Mouse (Mus musculus) embryo, embryonic 10 days (tissue): ENCODE measurements around the gene Fam25c.

Experiments
- DNase-seq: peaks from one replicate; pipeline ENCODE4 v3.0.0-alpha.2; 2015; ENCODE audit warnings: low spot score

Gene Fam25c

DNA sequence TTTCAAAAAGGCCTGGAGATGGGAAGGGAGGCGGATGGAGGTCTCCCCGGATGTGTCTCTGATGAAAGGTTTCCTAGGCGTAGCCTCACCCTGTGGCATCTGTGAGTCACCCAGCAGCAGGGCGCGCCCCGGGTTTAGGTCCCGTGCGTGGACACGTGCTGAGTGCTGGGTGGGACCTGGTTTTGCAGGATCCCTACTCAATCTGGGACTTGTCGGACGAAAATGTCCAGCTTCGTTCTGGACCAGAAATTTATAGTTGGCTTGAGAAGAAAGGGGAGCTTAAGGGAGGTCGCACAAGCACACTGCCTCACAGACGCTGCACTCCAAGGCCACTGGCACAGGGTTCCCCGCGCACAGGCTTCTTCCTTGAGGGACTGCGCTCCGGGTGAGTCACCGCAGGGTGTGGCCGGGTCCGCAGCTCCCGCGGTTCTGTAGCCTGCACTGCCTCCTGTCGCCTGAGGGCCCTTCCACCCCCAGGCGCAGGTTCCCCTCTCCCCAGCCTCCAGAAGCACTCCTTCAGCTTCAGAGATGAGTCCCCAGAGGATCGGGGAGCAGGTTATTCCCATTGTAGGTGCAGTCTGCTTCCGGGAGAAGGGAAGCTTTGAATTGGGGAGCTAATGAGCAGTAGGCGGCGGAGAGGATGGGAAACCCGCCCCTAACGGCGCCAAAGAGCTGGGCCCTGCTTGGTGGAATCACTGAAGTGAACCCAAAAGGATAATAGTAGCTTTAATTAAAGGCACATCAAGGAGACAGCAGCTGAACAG is 8.4 kb upstream of the Fam25c start:
- peak; percentile 56 for DNase-seq

DNA sequence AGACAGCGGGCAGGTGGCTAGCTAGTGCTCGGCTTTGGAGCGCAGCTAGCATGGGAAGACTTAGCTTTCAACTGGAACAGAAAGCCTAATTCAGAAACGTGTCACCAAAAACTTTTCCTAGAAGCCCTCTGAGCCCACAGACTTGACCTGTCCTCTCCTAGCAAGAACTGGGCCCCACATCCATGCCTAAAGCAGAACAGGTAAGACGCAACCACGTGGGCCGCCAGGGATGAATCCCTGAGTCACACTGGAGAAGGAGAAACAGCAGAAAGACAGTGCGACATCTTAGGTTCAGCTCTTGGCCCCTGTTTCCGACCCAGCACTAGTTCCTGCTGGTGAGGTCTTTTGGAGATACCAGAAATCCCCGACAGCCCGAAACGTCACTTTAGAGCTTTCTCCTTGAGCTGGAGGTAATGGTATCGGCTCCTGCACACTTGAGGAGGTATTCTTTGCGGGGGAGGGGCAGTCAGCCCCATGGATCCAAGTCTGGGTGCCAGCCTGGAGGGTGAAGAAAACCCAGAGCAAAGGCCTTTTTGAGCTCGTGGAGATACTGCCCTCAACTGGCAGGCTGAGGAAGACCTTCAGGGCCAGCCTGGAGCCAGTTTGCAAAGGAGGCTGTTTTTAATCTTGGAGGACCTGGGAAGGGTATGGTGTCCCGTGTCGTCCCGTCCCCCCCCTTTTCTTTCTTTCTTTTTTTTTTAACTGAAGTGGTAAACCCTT is 7.7 kb upstream of the Fam25c start:
- peak; percentile 80 for DNase-seq

DNA sequence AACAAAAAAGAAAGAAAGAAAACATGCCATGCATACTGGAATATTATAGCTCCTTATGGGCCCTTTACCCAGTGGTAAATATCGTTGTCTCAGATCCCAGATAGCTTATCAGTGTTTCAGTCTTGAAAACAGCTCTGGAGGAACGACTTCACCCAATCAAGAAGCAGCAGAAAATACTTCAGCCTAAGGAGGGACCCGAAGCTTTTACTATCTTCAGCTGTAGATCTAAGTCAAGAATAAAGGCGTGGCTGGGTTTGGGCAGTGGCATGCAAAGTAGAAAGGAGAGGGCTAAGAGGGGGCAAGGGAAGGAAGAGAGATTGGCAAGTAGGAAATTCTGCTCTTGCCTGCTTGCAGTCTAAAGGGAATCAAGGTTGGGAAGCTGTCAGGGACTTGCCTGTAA is 6.9 kb upstream of the Fam25c start:
- DNase-seq: no peak

DNA sequence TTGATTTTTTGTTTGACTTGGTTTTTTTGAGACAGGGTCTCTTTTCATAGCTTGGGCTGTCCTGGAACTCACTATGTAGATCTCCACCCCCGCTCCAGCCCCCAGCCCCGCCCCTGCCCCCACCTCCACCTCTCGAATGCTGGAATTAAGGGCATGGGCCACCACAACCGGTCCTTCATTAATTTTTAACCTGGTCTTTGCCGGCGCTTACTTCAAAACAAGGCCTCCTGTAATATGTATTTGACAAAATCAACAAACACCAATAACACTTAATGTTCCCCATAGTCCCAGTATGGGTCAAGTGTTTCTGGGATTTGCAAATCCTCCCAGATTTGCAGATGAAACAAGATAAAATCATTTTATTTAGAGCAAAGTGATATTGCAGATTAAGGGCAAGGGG is 5.0 kb upstream of the Fam25c start:
- no peak for DNase-seq

DNA sequence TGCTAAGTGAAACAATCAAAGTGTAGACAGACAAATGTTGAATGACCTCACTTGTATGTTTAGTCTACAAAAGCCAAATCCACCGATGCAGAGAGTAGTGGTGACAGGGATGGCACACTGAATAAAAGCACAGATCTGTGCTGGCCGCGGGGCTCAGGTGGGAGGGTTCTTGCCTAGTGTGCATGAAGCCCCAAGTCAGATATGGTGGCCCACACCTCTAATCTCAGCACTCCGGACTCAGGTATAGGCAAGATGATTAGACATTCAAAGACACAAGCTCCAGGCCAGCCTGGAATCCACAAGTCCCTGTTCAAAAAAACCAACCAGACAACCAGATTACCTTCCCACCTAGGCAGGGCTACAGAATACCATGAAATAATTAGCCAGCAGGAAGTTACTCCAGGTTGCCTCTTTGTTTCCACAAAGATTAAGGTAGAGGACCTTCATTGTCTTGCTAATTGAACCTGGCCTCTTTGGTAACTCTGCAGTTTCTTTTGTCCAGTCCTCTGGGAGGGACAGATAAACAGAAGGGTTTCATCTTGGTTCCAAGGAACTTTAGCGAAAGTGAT is 4.5 kb upstream of the Fam25c start:
- no peak for DNase-seq

DNA sequence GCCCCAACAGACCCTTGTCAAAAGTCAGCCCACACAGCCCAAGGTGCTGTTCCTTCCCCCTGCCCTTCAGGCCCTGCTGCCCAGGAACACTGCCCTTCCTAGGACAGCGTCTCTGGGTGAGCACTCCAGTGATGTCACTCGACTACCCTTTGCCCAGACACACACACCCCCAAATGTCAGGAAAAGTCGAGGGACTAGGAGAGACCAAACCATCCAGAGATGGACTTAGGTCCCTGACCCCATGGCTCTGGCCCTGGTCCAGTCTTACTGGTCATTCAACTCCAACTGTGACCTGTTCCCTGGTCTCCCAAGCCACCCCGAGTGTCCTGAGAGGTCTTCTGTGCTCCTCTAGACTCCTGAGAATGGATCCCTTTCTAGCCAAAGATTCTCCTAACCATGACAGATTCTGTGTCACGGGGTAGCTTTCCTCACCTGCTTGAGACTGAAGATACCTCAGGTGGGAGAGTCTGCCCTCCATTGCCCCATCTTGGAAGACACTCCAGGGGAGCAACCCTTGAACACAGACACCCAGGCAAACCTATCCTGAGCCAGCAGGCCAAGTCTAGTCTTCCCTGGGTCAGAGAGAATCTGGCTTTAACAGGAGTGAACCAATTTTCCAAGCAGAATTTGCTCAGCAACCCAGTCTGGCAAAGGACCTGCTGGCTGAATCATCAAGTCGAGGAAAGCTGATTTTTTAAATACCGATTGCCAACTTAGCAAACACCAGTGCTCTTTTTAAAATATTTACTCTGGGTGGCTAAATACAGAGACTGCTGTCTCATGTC is 2.6 kb upstream of the Fam25c start:
- no peak for DNase-seq

DNA sequence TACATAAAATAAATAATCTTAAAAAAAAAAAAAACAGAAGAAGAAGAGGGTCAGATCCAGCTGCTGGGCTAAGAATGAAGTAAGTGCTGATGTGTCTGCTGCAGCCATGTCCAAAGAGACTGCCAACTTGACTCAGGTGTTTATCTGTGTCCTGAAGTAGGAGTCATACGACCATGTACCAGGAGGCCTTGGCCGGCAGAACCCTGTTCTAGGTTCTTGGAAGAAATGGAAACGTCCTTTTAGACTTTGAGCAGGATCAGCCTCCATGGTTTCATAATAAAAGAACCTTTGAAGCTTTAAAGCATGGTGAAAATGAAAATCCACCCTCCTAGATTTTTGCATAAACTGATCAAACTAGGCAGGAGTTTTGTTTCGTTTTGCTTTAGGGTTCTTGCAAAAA is 777 bp downstream of the Fam25c start:
- no peak for DNase-seq

DNA sequence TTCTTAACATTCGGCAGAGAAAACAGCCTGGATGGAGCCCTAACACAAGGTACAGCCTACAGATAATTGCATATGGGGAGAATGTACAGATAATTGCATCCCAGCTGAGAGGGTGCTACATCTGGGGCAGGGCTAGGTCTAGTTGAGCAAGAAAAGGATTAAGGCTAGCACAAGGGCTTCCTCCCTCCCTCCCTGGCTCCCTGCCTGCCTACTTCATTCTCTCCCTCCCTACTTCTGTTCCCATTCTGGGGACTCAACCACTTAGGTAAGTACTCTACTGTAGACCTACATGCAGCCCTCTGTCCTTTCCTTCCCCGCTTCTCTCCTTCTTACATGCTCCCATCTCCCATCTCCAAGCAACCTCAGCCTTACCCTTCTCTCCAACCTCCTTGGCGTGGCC is 1.9 kb downstream of the Fam25c start:
- DNase-seq: no peak

DNA sequence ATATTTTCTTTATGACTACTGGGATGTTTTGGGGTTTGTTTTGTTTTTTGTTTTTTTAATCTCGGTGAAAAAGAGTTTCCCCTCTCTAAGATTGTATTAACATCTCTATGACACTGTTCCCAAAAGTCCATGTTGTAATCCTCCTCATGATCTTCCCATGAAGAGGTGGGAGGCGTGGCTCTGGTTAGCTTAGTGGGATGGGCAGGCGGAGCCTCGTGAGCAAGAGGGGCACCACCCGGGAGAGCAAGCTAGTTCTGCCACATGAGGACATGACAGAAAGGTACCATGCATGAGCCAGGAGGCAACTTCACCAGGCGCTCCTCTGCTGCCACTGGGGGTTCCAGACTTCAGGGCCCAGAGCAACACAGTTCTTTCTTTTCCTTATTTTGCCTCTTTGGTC is 2.7 kb downstream of the Fam25c start:
- DNase-seq: no peak

DNA sequence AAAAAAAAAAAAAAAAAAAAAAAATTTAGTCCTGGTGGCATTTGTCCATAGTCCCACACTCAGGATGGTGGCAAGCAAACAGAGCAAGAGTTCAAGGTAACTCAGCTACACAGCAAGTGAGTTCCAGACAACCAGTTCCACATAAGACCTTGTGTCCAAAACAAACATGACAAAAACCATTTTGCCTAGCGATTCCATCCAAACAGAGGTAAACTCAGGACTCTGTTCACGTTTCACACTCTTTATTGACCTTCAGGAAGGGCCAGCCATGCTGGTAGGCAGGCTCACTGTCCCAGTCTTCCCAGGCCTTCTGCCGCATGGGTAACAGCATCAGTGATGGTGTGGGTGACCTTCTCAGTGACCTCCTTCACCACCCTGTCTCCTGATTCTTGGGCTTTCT is 3.6 kb downstream of the Fam25c start:
- DNase-seq: no peak

DNA sequence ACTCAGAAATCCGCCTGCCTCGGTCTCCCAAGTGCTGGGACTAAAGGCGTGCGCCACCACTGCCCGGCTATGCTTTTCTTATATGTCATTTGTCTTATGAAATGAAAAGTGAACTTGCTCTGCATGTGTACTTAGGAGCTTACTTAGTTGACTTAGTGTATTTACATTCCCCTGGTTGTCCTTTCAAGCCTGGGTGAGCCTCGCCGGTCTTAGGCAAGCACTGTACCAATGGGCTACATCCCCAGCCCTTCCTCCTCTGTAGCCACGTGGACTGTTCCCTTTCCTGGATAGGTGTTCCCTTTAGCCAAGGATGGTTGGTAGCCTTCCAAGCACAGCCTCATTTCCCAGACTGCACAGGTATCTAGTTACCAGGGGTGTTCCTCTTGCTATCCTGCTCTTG is 6.2 kb downstream of the Fam25c start:
- DNase-seq: no peak

DNA sequence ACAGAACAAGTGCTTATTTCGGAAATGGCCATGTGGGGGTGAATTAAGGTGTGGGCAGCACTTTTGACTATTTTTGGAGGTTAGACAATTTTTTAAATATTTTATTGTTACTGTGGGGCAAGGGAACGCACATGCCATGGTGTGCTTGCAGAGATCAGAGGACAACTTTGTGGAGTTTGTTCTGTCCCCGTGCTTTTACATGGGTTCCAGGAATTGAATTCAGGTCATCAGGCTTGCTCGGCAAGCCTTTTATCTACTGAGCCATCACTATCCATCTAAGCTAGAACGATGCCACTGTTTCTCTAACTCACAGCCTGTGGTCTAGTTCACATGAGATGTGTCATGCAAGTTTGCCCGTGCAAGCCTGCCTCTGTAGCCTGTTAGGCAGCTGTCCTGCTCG is 6.9 kb downstream of the Fam25c start:
- DNase-seq: no peak

DNA sequence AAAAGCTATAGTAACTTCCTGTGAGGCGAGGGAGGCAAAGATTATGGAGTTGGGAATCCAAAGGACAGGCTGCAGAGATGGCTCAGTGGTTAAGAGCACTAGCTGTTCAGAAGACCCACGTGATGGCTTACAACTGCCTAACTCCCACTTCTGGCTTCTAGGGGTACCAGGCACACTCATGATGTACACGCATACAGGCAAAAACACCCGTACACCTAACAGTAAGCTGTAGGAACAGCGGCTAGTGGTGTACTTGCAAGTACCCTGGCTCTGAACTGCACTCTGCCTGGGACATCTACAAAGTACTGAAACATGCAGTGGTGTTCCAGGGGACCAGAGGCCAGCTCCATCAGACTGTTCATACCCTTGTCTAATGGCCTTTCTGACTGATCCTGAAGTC is 8.1 kb downstream of the Fam25c start:
- DNase-seq: no peak

DNA sequence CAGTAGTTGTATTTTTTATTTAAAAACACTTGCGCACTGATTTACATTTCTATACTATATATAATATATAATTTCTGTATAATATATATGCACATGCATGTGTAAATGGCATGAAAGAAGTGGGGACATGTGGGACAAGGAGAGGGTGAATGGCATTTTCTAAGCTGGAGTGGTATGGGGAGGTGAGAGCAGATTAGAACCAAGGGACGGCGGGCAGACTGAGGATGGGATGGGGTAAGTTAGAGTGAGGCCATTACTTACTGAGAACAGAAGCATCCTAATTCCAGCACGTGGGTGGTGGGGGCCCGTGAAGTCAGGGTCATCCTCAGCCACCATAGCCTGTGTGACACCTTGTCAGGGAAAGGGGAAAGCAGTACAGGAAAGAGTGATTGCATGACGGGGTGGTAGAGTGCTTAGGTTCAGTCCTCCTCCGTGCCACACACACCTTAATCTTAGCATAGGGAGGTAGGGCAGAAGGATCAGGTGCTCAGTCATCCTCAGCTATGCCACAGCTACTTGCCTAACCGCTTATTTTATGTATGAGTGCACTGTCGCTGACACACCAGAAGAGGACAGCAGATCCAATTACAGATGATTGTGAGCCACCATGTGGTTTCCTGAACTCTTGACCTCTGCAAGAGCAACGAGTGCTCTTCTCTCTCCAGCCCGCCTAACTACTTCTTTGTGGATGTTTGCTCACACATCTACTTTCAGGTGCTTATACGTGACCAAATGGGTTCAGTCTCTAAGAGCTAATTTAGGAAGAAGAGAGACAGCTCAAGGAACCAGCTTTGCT is 9.3 kb downstream of the Fam25c start:
- DNase-seq: peak; percentile 35

DNA sequence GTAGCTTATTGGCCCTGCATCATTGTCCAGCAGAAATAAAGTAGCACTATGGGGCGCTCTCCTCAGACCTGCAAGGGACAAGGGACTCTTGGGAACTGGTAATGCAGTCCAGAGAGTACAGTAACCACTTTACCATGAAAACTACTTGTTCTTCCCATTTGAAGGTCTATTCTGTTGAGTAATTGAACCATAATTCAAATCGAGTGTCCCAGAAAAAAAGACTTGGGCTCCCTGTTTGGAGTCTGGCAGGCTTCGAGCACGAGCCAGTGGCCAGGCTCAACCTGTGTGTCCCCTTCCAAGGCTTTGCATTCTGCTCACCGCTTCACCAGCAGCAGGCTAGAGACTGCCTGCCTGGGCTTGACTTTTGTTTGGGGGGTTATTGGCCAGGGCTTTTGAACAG is 10.9 kb downstream of the Fam25c start:
- DNase-seq: no peak

DNA sequence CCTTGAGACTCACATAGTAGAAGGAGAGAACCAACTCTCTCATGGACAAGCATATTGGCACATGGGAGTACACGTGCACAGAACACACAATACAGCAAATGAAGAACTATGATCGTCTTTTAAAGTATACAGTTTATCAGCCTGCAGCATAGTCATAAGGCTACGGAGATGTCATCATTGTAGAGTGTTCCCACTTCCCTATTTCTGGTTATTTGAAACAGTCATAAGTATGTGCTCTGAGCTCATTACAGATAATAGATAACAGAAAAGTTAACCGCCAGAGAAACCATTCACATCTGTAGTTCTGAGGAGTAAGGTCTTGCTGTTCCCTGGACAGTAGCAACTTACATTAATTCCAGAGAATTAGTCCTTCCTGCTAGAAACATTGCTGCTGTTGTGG is 12.2 kb downstream of the Fam25c start:
- no peak for DNase-seq

DNA sequence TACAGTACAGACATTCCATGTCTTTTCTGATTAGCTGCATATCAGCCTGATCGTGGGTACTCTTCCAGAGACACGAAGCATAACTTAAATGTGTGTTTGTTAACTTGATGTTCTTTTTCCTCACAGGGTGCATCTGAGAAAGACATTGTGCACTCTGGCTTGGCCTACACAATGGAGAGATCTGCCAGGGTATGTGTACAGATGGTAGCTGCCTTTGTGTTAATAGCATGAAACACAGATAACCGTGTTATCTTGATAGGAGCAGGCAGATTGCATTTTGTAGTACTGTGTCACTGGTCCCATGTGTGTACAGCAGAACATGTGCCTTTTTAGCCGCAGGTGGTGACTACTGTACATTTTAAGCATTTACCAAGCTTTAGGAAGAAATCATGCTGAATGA is 13.2 kb downstream of the Fam25c start:
- DNase-seq: no peak

DNA sequence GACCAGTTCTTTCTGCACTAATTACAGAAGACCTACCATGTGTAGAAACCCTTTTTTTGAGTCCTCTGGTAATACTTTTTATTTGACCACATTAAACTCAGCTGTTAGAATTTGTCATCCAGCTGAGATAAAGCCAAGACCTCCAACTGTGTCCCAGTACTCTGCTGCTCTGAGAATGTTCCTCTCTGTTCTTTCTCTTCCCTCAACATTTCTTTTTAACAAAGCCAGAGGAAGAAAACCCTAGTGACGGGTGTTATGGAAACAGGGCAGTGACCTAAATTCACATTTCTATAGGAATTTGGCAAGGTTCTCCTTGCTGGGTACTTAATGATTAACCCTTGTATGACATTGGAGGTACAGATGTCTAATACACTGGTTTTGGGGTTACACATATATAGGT is 15.8 kb downstream of the Fam25c start:
- no peak for DNase-seq

DNA sequence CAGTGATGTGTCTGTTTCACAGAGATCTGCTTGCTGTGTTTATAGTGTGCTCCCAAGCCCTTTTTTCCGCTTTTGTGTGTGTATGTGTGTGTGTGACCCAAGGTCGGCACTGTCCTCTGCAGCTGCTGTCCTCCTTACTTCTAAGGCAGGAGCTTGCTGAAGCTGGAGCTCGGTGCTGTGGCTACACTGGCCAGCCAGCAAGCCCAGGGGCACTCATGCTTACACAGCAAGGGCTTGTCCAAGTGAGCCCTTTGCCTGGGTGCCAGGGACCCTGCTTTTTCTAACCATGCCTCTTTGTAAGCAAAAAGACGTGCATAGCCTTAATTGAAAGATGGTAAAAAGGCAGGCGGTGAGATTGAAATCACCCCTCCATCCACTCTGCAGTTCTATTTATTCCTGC is 22.8 kb downstream of the Fam25c start:
- no peak for DNase-seq

DNA sequence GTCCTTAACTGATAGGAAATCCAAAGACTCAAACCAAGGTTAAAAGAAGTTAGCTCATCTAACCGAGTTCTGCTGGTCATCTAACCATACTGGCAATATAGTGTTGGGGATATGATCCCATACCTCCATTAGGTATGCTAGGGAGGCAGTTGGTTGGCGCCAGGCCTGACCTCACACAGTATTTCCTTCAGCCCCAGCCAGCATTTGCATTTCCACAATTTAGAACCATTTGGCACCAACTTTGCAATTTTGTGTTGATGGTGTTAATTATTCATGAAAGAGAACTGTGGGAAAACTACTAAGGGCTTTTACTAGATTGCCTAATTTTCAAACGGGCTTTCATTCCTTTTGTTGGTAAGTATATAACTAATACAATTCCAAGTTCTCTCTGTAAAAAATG is 23.3 kb downstream of the Fam25c start:
- no peak for DNase-seq

DNA sequence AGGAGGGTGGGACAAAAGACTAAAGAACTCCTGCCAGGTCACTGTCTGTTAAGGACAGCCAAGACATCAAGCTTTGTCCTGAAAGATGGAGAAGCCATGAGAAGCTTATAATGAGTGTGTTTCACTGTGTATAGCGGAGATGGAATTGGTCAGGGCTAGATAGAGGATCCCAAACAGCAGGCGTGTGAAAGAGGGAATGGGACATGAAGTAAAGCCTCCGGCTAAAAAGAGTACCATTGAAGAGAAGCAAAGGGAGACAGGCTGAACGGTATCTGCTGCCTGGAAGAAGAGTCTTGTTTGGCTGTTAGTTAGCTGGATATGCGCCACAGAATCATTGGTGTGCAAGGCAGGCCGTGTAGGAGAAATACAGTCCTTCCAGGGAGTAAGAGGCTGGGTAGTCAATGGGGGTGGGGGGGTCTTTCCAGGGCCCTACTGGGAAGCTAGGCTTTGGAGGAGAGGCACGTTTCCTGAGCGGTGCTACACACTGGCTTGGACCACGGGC is 24.5 kb downstream of the Fam25c start:
- DNase-seq: no peak

DNA sequence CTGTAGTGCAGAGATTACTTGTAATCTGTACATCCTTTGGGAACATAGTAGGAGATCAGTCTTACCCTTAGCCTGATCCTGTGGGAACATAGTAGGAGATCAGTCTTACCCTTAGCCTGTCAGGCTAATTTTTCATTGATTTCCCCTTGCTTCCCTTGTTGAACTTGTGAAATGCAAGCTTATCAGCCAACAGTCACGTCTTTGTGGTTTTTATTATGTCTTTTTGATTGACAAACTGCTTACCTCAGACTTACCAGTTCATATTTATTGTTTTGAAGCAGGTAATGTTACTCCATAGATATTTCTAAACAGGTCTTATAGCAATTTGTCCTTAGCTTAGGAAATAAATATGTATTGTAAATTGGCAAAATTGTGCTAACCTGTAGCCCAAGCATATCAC is 27.6 kb downstream of the Fam25c start:
- DNase-seq: no peak
